Mouse (Mus musculus) inflammation-experienced regulatory T-cells, adult 6 months (primary cell): ENCODE data around the gene Ruvbl2. TPM values are rescaled to one million over a fixed set of nuclear protein-coding genes. Genes with fewer than 3 reads are reported as not detected.

Experiments used
- ATAC-seq: one replicate; pipeline ENCODE4 v1.8.0; 2017
- polyA plus RNA-seq, 3 experiments: library from polyadenylated mRNA; unstranded; fragments of 100-300 nt; shearing (Covaris generic); gene quantifications; one replicate each; pipeline ENCODE4 v1.2.1; 2017

Ruvbl2 gene
- polyA plus RNA-seq, 3 experiments from 2014 or later, result 36.7 to 48.4 (median 43.8) TPM

- peak; percentile 39 for ATAC-seq
These were observed 41.5 kb downstream of the Ruvbl2 start for GRCm38 (mm10) chr7:45396337-45396775.

- ATAC-seq, result peak; percentile 93
These were observed 42.1 kb downstream of the Ruvbl2 start, which contains the start of gene Snrnp70 for GRCm38 (mm10) chr7:45395578-45396336. Snrnp70 (minus strand) TSS chr7:45395742.

GRCm38 (mm10) chr7:45395129-45395541, 42.8 kb downstream of the Ruvbl2 start:
- ATAC-seq, result peak; percentile 60

- ATAC-seq, result no peak
These were observed 51.8 kb downstream of the Ruvbl2 start for GRCm38 (mm10) chr7:45386077-45386476.

GRCm38 (mm10) chr7:45376057-45376456, 61.8 kb downstream of the Ruvbl2 start:
- no peak for ATAC-seq

GRCm38 (mm10) chr7:45374620-45375019, 63.3 kb downstream of the Ruvbl2 start:
- no peak for ATAC-seq

- ATAC-seq, result no peak
These were observed 65.5 kb downstream of the Ruvbl2 start for GRCm38 (mm10) chr7:45372371-45372770.

Other genes starting within 250 kb of the Ruvbl2 start
- under 1 TPM in 1 of 3 experiments, not detected in 2; 0.24 TPM for gene Ccdc155, start 233.2 kb downstream of the Ruvbl2 start, polyA plus RNA-seq
- 10 to 100 TPM; 17.5 to 50.4 (median 28.3) TPM for gene Dkkl1, start 225.9 kb downstream of the Ruvbl2 start, polyA plus RNA-seq
- 1 to 10 TPM; 2.0 to 4.2 (median 3.2) TPM for gene Tead2, start 222.3 kb downstream of the Ruvbl2 start, polyA plus RNA-seq
- gene Cd37, start 199.0 kb downstream of the Ruvbl2 start, polyA plus RNA-seq, result 100 to 1,000 TPM; 390 to 554 (median 476) TPM
- gene Slc6a16, start 197.0 kb downstream of the Ruvbl2 start, polyA plus RNA-seq, result not detected
- gene Slc6a21, start 160.6 kb downstream of the Ruvbl2 start, polyA plus RNA-seq, result under 1 TPM in 1 of 3 experiments, not detected in 2; 0.50 TPM
- 10 to 100 TPM; 17.2 to 21.7 (median 19.3) TPM for gene Trpm4, start 104.3 kb downstream of the Ruvbl2 start, polyA plus RNA-seq
- gene Hrc, start 102.8 kb downstream of the Ruvbl2 start, polyA plus RNA-seq, result not detected
- gene Ppfia3, start 71.1 kb downstream of the Ruvbl2 start, polyA plus RNA-seq, result under 1 TPM in 2 of 3 experiments, not detected in 1; 0.19 to 0.60 TPM
- gene Lin7b, start 67.5 kb downstream of the Ruvbl2 start, polyA plus RNA-seq, result not detected
- 100 to 1,000 TPM in 1 of 3 experiments, 10 to 100 TPM in 2; 72.4 to 131 (median 77.7) TPM for gene Snrnp70, start 42.4 kb downstream of the Ruvbl2 start, polyA plus RNA-seq
- gene Kcna7, start 32.4 kb downstream of the Ruvbl2 start, polyA plus RNA-seq, result not detected
- under 1 TPM in 2 of 3 experiments, not detected in 1; 0.31 to 0.34 TPM for gene Ntf5, start 24.4 kb downstream of the Ruvbl2 start, polyA plus RNA-seq
- not detected for gene Lhb, start 17.3 kb downstream of the Ruvbl2 start, polyA plus RNA-seq
- gene Gys1, start 3.3 kb downstream of the Ruvbl2 start, polyA plus RNA-seq, result 1 to 10 TPM; 6.7 to 10.0 (median 9.7) TPM
- gene Ftl1, start 21.8 kb upstream of the Ruvbl2 start, polyA plus RNA-seq, result 1,000 to 10,000 TPM; 1,271 to 2,003 (median 1,772) TPM
- gene Bax, start 28.8 kb upstream of the Ruvbl2 start, polyA plus RNA-seq, result 100 to 1,000 TPM; 138 to 175 (median 143) TPM
- 1 to 10 TPM in 1 of 3 experiments, under 1 TPM in 2; 0.23 to 1.8 (median 0.29) TPM for gene Tulp2, start 43.8 kb upstream of the Ruvbl2 start, polyA plus RNA-seq
- not detected for gene Gm45808, start 48.7 kb upstream of the Ruvbl2 start, polyA plus RNA-seq
- gene Dhdh, start 50.7 kb upstream of the Ruvbl2 start, polyA plus RNA-seq, result 1 to 10 TPM; 1.0 to 1.1 (median 1.1) TPM
- 100 to 1,000 TPM; 119 to 153 (median 121) TPM for gene Nucb1, start 72.3 kb upstream of the Ruvbl2 start, polyA plus RNA-seq
- 10 to 100 TPM; 30.4 to 76.6 (median 56.4) TPM for gene Ppp1r15a, start 88.2 kb upstream of the Ruvbl2 start, polyA plus RNA-seq
- under 1 TPM; 0.36 to 0.78 (median 0.53) TPM for gene Plekha4, start 88.2 kb upstream of the Ruvbl2 start, polyA plus RNA-seq
- gene Hsd17b14, start 116.8 kb upstream of the Ruvbl2 start, polyA plus RNA-seq, result under 1 TPM; 0.82 to 0.95 (median 0.91) TPM
- gene Bcat2, start 132.1 kb upstream of the Ruvbl2 start, polyA plus RNA-seq, result 10 to 100 TPM; 33.2 to 54.7 (median 51.4) TPM
- not detected for gene Fgf21, start 177.4 kb upstream of the Ruvbl2 start, polyA plus RNA-seq
- gene Fut1, start 179.2 kb upstream of the Ruvbl2 start, polyA plus RNA-seq, result not detected
- not detected for gene Izumo1, start 183.7 kb upstream of the Ruvbl2 start, polyA plus RNA-seq
- gene Rasip1, start 189.4 kb upstream of the Ruvbl2 start, polyA plus RNA-seq, result under 1 TPM in 1 of 3 experiments, not detected in 2; 0.17 TPM
- not detected for gene Mamstr, start 201.9 kb upstream of the Ruvbl2 start, polyA plus RNA-seq
- not detected for gene Fut2, start 228.3 kb upstream of the Ruvbl2 start, polyA plus RNA-seq
- gene Ntn5, start 245.9 kb upstream of the Ruvbl2 start, polyA plus RNA-seq, result not detected